Mouse (Mus musculus): ENCODE measurements around the gene Kif5c.

Gene Kif5c

DNA sequence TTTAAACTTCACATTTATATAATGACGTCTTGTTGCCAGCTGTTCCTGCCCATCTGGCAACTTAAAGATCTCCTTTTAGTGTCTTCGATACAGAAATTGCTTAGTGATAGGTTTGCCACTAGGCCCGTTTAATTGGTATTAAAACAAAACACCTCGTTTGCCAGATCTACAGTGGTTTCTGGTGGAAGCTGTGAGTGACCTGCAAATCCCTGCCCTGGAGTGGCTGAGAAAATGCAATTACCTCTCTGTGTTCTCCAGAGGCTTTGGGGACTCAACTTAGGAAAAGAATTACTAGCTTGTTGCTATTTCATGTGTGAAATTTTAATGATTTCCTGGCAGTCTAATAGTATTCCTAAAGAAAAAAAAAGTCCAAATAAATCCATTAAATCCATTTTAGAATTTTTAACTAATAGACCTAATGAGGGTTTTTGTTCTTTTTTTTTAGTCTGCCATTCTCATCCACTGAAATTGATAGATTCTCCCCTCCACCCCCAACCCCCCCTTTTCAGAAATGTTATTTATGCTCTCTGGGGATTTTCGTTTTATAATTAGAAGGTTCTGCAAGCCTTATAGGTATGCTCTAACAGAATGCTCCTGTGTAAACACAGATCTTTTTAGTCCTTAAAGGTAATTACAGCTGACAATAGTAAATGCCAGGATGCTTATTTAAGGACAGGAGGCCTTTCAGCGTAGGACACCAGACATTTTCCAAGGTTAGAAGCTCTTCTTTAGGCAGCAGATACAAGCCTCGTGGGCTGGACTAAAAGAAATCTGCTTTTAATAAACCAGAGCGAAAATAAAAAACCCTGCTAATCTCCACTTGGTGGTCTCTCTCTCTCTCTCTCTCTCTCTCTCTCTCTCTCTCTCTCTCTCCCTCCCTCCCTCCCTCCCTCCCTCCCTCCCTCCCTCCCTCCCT lies 100.1 kb downstream of the Kif5c start:
- no peak for DNase-seq (ENCODE audit: low spot score in 2 of 2)

- DNase-seq (ENCODE audit: low spot score in 2 of 2) = no peak
Measured at GRCm38 (mm10) chr2:49719854-49720253, 100.8 kb downstream of the Kif5c start.

DNA sequence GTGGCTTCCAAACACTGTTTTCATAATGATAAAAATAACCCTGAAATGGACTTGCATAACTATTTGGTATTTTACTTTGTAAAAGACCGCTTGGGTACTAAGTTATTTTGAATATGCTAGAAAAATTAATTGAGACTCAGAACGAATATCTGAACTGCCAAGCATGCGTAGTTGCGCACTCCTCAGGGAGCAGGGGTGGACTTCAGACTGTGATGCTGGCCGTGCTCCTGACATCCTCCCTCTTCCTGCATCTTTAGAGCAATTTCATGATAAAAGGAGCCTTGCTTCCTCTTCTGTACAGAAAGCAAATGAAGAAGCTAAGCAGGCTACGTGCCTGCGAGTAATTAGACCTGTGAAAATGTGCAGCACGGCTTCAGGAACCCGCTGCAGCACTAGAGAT lies 101.2 kb downstream of the Kif5c start:
- DNase-seq (ENCODE audit: low spot score in 2 of 2) = no peak

DNA sequence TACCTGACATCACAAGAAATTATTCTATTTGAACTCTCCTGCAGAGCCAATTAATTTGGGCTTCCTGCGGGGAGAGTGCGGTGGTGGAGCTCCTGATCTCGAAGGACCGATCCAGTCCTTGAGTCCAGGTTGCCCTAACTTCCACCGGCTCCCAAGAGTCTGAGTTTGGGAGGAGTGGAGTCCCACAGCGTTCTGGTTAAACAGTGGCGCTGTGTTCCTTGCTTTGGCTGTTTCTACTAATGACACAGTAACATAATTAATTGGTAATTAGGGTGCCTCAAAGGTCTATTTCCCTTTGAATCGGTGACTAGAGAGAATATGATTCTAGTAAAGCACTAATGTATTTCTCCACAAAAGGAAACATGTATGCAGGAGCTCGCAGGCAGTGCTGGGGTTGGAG lies 103.2 kb downstream of the Kif5c start:
- no peak for DNase-seq (ENCODE audit: low spot score in 2 of 2)

GRCm38 (mm10) chr2:49722983-49723382 lies 103.9 kb downstream of the Kif5c start:
- DNase-seq (ENCODE audit: low spot score in 2 of 2) = no peak

GRCm38 (mm10) chr2:49726672-49727071 lies 107.6 kb downstream of the Kif5c start:
- no peak for DNase-seq (ENCODE audit: low spot score in 2 of 2)

DNA sequence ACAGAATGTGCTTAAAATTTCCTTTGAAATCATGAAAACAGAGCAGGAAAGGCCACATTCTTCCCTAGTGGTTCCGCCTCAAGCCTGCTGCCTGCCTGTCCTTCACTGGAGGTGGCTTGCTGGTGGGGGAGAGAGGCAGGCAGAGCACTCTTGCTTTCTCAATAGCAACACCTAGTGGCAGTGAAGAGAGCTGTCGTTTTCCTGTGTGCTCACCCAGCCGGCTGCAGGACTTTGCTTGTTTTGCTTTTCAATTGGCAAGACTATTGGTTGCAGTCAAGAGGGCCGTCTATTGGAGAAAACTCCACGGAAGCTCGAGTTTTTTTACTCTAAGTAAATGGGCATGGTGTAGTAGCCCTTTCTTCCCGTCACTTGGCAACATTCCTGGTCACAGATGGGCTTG lies 108.1 kb downstream of the Kif5c start:
- peak; percentile 73 for DNase-seq (ENCODE audit: low spot score in 2 of 2)

DNA sequence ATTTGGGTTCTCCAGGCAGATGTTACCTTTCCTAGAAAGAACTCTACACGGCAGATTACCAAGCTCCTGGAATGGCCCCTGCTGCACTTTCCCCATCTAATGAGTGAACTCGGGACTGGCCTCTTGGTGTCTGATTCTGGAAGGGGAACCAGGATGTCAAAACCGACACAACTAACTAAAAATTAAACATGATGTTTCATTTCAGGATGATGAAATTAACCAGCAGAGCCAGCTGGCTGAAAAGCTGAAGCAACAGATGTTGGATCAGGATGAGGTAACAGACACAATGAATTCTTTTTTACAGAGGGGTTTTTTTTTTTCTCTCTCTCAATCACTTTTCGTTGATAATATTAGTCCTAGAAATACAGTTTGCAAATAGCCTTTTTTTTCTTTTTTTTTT lies 108.6 kb downstream of the Kif5c start:
- DNase-seq (ENCODE audit: low spot score in 2 of 2) = no peak

- no peak for DNase-seq (ENCODE audit: low spot score in 2 of 2)
Measured at GRCm38 (mm10) chr2:49728896-49729610, 110.0 kb downstream of the Kif5c start.

DNA sequence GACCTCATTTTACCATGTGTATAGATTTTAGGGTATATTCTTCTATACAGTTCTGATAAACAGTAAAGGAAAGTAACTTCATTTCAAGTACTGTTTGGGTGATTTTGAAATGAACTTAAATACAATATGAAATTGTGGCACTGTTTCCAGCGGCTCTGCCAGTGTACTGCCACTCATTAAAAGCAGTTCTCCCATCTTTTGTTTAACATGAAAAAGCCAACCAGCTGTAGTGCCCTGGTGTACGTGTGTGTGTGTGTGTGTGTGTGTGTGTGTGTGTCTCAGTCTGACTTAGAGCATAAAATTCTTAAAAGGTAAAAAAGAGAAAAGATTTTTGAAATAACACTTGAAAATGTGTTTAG lies 110.5 kb downstream of the Kif5c start:
- no peak for DNase-seq (ENCODE audit: low spot score in 2 of 2)

GRCm38 (mm10) chr2:49730183-49730582 lies 111.1 kb downstream of the Kif5c start:
- DNase-seq (ENCODE audit: low spot score in 2 of 2) = no peak

- no peak for DNase-seq (ENCODE audit: low spot score in 2 of 2)
Measured at GRCm38 (mm10) chr2:49732745-49733655, 113.9 kb downstream of the Kif5c start.

DNA sequence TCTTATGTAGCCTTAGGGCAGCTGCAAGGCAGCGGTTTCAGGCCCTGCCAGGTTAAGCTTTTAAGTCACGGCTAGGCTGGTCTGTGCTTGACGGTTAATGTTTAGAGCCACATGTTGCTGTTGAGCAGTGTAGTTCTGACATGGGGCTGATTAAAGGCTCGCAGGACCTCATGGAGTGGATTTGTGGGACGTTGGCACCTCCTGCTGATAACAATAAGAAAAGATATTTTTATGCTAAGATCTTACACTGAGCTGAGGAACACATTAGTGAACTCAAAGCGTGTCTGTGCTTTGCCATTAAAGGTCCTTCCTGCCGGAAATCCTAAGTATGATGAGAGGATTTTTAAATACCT lies 114.5 kb downstream of the Kif5c start:
- no peak for DNase-seq (ENCODE audit: low spot score in 2 of 2)

- peak; percentile 81 to 84 for DNase-seq (ENCODE audit: low spot score in 2 of 2)
Measured at GRCm38 (mm10) chr2:49734013-49734780, 115.1 kb downstream of the Kif5c start.

- no peak for DNase-seq (ENCODE audit: low spot score in 2 of 2)
Measured at GRCm38 (mm10) chr2:49735386-49735785, 116.3 kb downstream of the Kif5c start.

DNA sequence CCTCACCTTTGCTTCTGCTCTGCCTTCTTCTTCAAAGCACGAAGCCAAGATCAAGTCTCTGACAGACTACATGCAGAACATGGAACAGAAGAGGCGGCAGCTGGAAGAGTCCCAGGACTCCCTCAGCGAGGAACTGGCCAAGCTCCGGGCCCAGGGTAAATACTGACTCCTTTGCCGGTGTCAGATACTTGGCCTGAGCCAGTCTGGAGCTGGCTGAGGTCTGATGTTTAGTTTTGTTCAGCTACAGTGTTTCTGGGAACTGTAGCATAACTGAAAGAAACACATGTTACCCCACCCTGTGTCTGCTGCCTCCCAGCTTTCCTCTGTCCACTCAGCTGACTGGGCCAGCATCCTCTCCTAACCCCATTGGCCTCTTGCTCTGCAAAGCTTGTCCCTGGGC lies 119.9 kb downstream of the Kif5c start:
- DNase-seq (ENCODE audit: low spot score in 2 of 2) = no peak

- no peak for DNase-seq (ENCODE audit: low spot score in 2 of 2)
Measured at GRCm38 (mm10) chr2:49741026-49741425, 121.9 kb downstream of the Kif5c start.

DNA sequence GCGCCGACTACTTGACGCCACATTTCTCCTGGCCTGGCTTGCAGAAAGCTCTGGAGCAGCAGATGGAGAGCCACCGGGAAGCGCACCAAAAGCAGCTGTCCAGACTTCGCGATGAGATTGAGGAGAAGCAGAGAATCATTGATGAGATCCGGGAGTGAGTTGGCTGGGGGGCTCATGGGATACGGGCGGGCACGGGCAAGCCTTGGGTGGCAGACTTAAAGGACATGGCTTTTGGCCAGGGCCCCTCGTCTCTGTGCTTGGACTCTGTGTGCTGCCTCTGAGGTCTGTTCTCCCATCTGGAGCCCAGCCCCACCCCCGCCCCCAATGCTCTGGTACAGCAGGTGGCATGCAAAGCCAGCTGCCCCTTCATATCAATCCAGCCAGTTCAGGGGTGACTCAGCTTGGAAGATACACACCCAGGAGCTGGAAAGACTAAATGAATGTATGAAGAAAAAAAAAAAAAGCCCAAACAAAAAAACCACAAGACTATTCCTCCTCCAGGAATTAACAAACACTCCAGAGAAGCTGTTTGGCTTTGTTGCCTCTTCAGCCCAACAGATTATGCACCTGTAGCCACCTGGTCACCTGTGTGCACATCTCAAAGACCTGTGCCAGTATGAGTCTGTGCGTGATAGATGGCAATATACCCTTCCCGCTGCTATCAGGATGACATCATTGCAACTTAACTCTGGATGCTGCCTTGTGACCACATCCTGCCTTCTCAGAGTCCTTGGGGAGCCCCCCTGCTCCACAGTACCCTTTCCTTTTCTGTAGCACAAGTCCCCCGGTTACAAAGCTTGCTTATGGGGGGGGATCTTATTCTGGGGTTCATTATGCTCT lies 123.0 kb downstream of the Kif5c start:
- DNase-seq (ENCODE audit: low spot score in 2 of 2) = peak in 1 of 2 experiments; percentile 71

DNA sequence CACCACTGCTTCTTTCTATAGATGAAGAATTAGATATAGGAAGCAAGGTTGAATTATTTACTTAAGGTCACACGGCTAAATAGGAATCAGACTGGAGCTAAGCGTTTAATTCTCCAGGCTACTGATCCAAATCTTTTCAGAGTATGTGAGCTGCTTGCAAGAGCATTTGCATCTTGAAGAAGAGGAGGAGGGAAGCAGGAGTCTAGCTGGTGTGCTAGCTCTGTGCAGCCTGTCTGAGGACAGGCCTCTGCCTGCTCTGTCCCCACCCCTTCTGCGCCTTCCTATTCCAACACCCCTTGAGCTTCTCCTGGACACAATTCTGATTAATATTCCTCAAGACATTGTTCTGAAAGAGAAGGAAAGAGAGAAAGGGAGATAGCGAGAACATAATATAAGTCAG lies 123.8 kb downstream of the Kif5c start:
- no peak for DNase-seq (ENCODE audit: low spot score in 2 of 2)

DNA sequence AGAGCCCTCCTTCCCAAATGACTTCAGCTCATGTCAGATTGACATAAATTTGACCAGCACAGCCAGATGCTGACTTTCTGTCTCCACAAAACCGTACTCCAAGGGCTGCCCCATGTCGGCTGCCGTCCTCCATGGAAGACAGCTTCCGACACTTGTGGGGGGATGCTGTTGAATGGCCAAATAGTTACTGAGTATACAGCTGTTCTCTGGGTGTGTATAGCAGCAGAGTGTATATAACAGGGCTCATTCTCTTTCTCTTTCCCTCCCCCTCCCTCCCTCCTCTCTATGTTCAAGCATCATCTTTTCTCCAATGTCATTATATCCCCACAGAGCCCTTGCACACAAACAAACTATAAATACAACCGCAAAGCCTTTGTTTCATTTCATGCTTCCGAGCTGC lies 124.7 kb downstream of the Kif5c start:
- no peak for DNase-seq (ENCODE audit: low spot score in 2 of 2)

Measured in right cerebral cortex, adult 2 months (tissue).